Mouse (Mus musculus) CH12.LX (cell line): ENCODE results near the gene Zfp219.

ENCODE experiments used
- CHD2 ChIP-seq: IDR thresholded peaks from 2 replicates; pipeline ENCODE4 v1.6.1; 2011; ENCODE audit warnings: low read length, improper control_type of control experiment
- ELF1 ChIP-seq: IDR thresholded peaks from 2 replicates; pipeline ENCODE4 v1.6.1; 2014; ENCODE audit warnings: low read depth, mild to moderate bottlenecking, inconsistent platforms, low read length, improper control_type of control experiment
- KAT2A ChIP-seq: IDR thresholded peaks from 2 replicates; pipeline ENCODE4 v1.6.1; 2012; ENCODE audit warnings: low read length, improper control_type of control experiment, inconsistent platforms; ENCODE audit not compliant: insufficient replicate concordance
- MAX ChIP-seq: IDR thresholded peaks from 2 replicates; pipeline ENCODE4 v1.6.1; 2011; ENCODE audit warnings: low read length, improper control_type of control experiment
- POLR2A ChIP-seq: IDR thresholded peaks from 2 replicates; pipeline ENCODE4 v1.6.1; 2011; ENCODE audit warnings: low read depth, mild to moderate bottlenecking, improper control_type of control experiment, low read length
- UBTF ChIP-seq: IDR thresholded peaks from 2 replicates; pipeline ENCODE4 v1.6.1; 2012; ENCODE audit warnings: low read depth, mild to moderate bottlenecking, inconsistent platforms, low read length, improper control_type of control experiment, moderate library complexity
- ZNF384 ChIP-seq: IDR thresholded peaks from 2 replicates; pipeline ENCODE4 v1.6.1; 2012; ENCODE audit warnings: low read depth, low read length, improper control_type of control experiment, inconsistent platforms

- TF ChIP-seq POLR2A (no peak), CHD2 (peak; percentile 77), KAT2A (no peak), UBTF (no peak), ZNF384 (no peak), ELF1 (no peak; the same call in 1 of the 2 replicates), MAX (no peak; the same call in 1 of the 2 replicates)
Observed at GRCm38 (mm10) chr14:52022244-52022708, 1.7 kb upstream of the Zfp219 start.
